Mouse (Mus musculus): ENCODE measurements around the gene Kpna7. TPM values are rescaled to one million over a fixed set of nuclear protein-coding genes. Genes with fewer than 3 reads are reported as not detected.
"Not testable (repeated sequence)": the region's sequence is repeated elsewhere in the genome, so short reads cannot be mapped to it uniquely, and the experiment has no call there.

The Kpna7 gene
- not detected in 2 replicates for total RNA-seq (2017)

GRCm38 (mm10) chr5:145083632-145084451 is at the start of gene Kpna7, which contains the start of gene Arpc1a:
Kpna7 (minus strand) TSS chr5:145084030.
Arpc1a (plus strand) TSS chr5:145083830.
- peak; percentile 92 for ATAC-seq (ENCODE audit: extremely low read depth, insufficient number of reproducible peaks, low FRiP score, poor library complexity, severe bottlenecking)

- not testable (repeated sequence) for ATAC-seq (ENCODE audit: extremely low read depth, insufficient number of reproducible peaks, low FRiP score, poor library complexity, severe bottlenecking)
Observed at GRCm38 (mm10) chr5:145133275-145133674, 49.4 kb upstream of the Kpna7 start.

- no peak for ATAC-seq (ENCODE audit: extremely low read depth, insufficient number of reproducible peaks, low FRiP score, poor library complexity, severe bottlenecking)
Observed at GRCm38 (mm10) chr5:145130995-145131394, 47.2 kb upstream of the Kpna7 start.

- no peak for ATAC-seq (ENCODE audit: extremely low read depth, insufficient number of reproducible peaks, low FRiP score, poor library complexity, severe bottlenecking)
Observed at GRCm38 (mm10) chr5:145130191-145130590, 46.4 kb upstream of the Kpna7 start.

GRCm38 (mm10) chr5:145129773-145130172 is 45.9 kb upstream of the Kpna7 start:
- not testable (repeated sequence) for ATAC-seq (ENCODE audit: extremely low read depth, insufficient number of reproducible peaks, low FRiP score, poor library complexity, severe bottlenecking)

GRCm38 (mm10) chr5:145129124-145129523 is 45.3 kb upstream of the Kpna7 start:
- no peak for ATAC-seq (ENCODE audit: extremely low read depth, insufficient number of reproducible peaks, low FRiP score, poor library complexity, severe bottlenecking)

- ATAC-seq (ENCODE audit: extremely low read depth, insufficient number of reproducible peaks, low FRiP score, poor library complexity, severe bottlenecking): no peak
Observed at GRCm38 (mm10) chr5:145126580-145126979, 42.8 kb upstream of the Kpna7 start.

GRCm38 (mm10) chr5:145123396-145123795 is 39.6 kb upstream of the Kpna7 start:
- no peak for ATAC-seq (ENCODE audit: extremely low read depth, insufficient number of reproducible peaks, low FRiP score, poor library complexity, severe bottlenecking)

- no peak for ATAC-seq (ENCODE audit: extremely low read depth, insufficient number of reproducible peaks, low FRiP score, poor library complexity, severe bottlenecking)
Observed at GRCm38 (mm10) chr5:145120921-145121320, 37.1 kb upstream of the Kpna7 start.

- 0 out of 2 replicates have a peak, but pooled peaks have one; percentile 16 for ATAC-seq (ENCODE audit: extremely low read depth, insufficient number of reproducible peaks, low FRiP score, poor library complexity, severe bottlenecking)
Observed at GRCm38 (mm10) chr5:145119385-145119784, 35.6 kb upstream of the Kpna7 start.

GRCm38 (mm10) chr5:145118461-145118860 is 34.6 kb upstream of the Kpna7 start:
- no peak for ATAC-seq (ENCODE audit: extremely low read depth, insufficient number of reproducible peaks, low FRiP score, poor library complexity, severe bottlenecking)

- no peak for ATAC-seq (ENCODE audit: extremely low read depth, insufficient number of reproducible peaks, low FRiP score, poor library complexity, severe bottlenecking)
Observed at GRCm38 (mm10) chr5:145118005-145118404, 34.2 kb upstream of the Kpna7 start.

GRCm38 (mm10) chr5:145116916-145117315 is 33.1 kb upstream of the Kpna7 start:
- peak; percentile 20; the same call in 1 of the 2 replicates for ATAC-seq (ENCODE audit: extremely low read depth, insufficient number of reproducible peaks, low FRiP score, poor library complexity, severe bottlenecking)

GRCm38 (mm10) chr5:145116316-145116715 is 32.5 kb upstream of the Kpna7 start:
- ATAC-seq (ENCODE audit: extremely low read depth, insufficient number of reproducible peaks, low FRiP score, poor library complexity, severe bottlenecking): peak; percentile 63

GRCm38 (mm10) chr5:145115736-145116135 is 31.9 kb upstream of the Kpna7 start:
- no peak for ATAC-seq (ENCODE audit: extremely low read depth, insufficient number of reproducible peaks, low FRiP score, poor library complexity, severe bottlenecking)

GRCm38 (mm10) chr5:145114606-145115473 is 31.0 kb upstream of the Kpna7 start:
- ATAC-seq (ENCODE audit: extremely low read depth, insufficient number of reproducible peaks, low FRiP score, poor library complexity, severe bottlenecking): peak; percentile 45

- peak; percentile 35 for ATAC-seq (ENCODE audit: extremely low read depth, insufficient number of reproducible peaks, low FRiP score, poor library complexity, severe bottlenecking)
Observed at GRCm38 (mm10) chr5:145114071-145114605, 30.3 kb upstream of the Kpna7 start, which contains the start of gene Arpc1b. Arpc1b (plus strand) TSS chr5:145114215.

- ATAC-seq (ENCODE audit: extremely low read depth, insufficient number of reproducible peaks, low FRiP score, poor library complexity, severe bottlenecking): no peak
Observed at GRCm38 (mm10) chr5:145113416-145113815, 29.6 kb upstream of the Kpna7 start.

GRCm38 (mm10) chr5:145112566-145112965 is 28.7 kb upstream of the Kpna7 start:
- ATAC-seq (ENCODE audit: extremely low read depth, insufficient number of reproducible peaks, low FRiP score, poor library complexity, severe bottlenecking): no peak
